Mouse (Mus musculus): ENCODE data around the gene Syt9. TPM values are rescaled to one million over a fixed set of nuclear protein-coding genes. Genes with fewer than 3 reads are reported as not detected.

The Syt9 gene
- polyA plus RNA-seq, 1 experiment: not detected

GRCm38 (mm10) chr7:107567674-107568073 lies 197.1 kb downstream of the Syt9 start:
- Histone ChIP-seq H3K79me2 (ENCODE audit: control insufficient read depth, insufficient read depth) (no peaks in the 10 kb centered on the region), H3K27me3 (ENCODE audit: control insufficient read depth, insufficient read depth, insufficient read length) (no peaks in the 10 kb centered on the region)
- TF ChIP-seq TCF12 (IDR thresholded peaks at IDR 0.05; ENCODE audit: insufficient read depth, poor library complexity, severe bottlenecking) (no peak), SRF (IDR thresholded peaks at IDR 0.05; ENCODE audit: control insufficient read depth, insufficient read length, low read depth) (no peak), MYOD1 (IDR thresholded peaks at IDR 0.05; ENCODE audit: control insufficient read depth in 1 of 3, insufficient read length in 2 of 3, low read depth in 2 of 3) (no peak), CEBPB (IDR thresholded peaks at IDR 0.05; ENCODE audit: insufficient read depth, poor library complexity, severe bottlenecking) (no peak)

GRCm38 (mm10) chr7:107568971-107569370 lies 198.4 kb downstream of the Syt9 start:
- Histone ChIP-seq H3K27me3 (ENCODE audit: control insufficient read depth, insufficient read depth, insufficient read length) (no peaks in the 10 kb centered on the region), H3K4me3 (no peak overlapping the region), H3K79me2 (ENCODE audit: control insufficient read depth, insufficient read depth) (no peaks in the 10 kb centered on the region), H3K4me2 (ENCODE audit: low read depth) (no peak overlapping the region), H3ac (ENCODE audit: control insufficient read depth, insufficient read length) (no peak overlapping the region), H3K36me3 (ENCODE audit: control insufficient read depth, insufficient read depth) (no peaks in the 10 kb centered on the region)
- no peak for TF ChIP-seq REST (IDR thresholded peaks at IDR 0.05; ENCODE audit: insufficient read depth, insufficient read length)

More at GRCm38 (mm10) chr7:107567674-107568073, 197.1 kb downstream of the Syt9 start:
- H3K4me2 ChIP-seq (ENCODE audit: low read depth): no peak overlapping the region
- H3K36me3 ChIP-seq (ENCODE audit: control insufficient read depth, insufficient read depth): no peaks in the 10 kb centered on the region
- H3K4me3 ChIP-seq: no peak overlapping the region
- H3ac ChIP-seq (ENCODE audit: control insufficient read depth, insufficient read length): no peak overlapping the region

- H3K4me2 ChIP-seq (ENCODE audit: low read depth): no peak overlapping the region
- no peaks in the 10 kb centered on the region for H3K79me2 ChIP-seq (ENCODE audit: control insufficient read depth, insufficient read depth)
- no peak overlapping the region for H3K4me3 ChIP-seq
- no peak overlapping the region for H3ac ChIP-seq (ENCODE audit: control insufficient read depth, insufficient read length)
- H3K27me3 ChIP-seq (ENCODE audit: control insufficient read depth, insufficient read depth, insufficient read length): no peaks in the 10 kb centered on the region
- no peaks in the 10 kb centered on the region for H3K36me3 ChIP-seq (ENCODE audit: control insufficient read depth, insufficient read depth)
- TF ChIP-seq E2F4 (IDR thresholded peaks at IDR 0.05; ENCODE audit: insufficient read depth) (no peak), SRF (IDR thresholded peaks at IDR 0.05; ENCODE audit: control insufficient read depth, insufficient read length, low read depth) (no peak), TCF12 (IDR thresholded peaks at IDR 0.05; ENCODE audit: insufficient read depth, poor library complexity, severe bottlenecking) (no peak), USF1 (IDR thresholded peaks at IDR 0.05; ENCODE audit: low read depth) (no peak), MYOD1 (IDR thresholded peaks at IDR 0.05; ENCODE audit: control insufficient read depth in 1 of 3, insufficient read length in 2 of 3, low read depth in 2 of 3) (no peak), MYOG (IDR thresholded peaks at IDR 0.05; ENCODE audit: control insufficient read depth in 1 of 3, insufficient read depth in 1 of 3, insufficient read length in 2 of 3, low read depth in 2 of 3) (no peak), MAX (IDR thresholded peaks at IDR 0.05; ENCODE audit: low read depth) (no peak), POLR2A (IDR thresholded peaks at IDR 0.05; ENCODE audit: insufficient read length, low read depth) (no peak), CEBPB (IDR thresholded peaks at IDR 0.05; ENCODE audit: insufficient read depth, poor library complexity, severe bottlenecking) (no peak), REST (IDR thresholded peaks at IDR 0.05; ENCODE audit: insufficient read depth, insufficient read length) (no peak), POLR2AphosphoS2 (IDR thresholded peaks at IDR 0.05; ENCODE audit: insufficient read length, low read depth) (no peak), TCF3 (IDR thresholded peaks at IDR 0.05; ENCODE audit: insufficient read length, low read depth) (no peak)
Measured at GRCm38 (mm10) chr7:107573856-107574255, 203.3 kb downstream of the Syt9 start.

- Histone ChIP-seq H3ac (ENCODE audit: control insufficient read depth, insufficient read length) (no peak overlapping the region), H3K27me3 (ENCODE audit: control insufficient read depth, insufficient read depth, insufficient read length) (no peaks in the 10 kb centered on the region), H3K4me2 (ENCODE audit: low read depth) (no peak overlapping the region), H3K4me3 (no peak overlapping the region), H3K36me3 (ENCODE audit: control insufficient read depth, insufficient read depth) (no peaks in the 10 kb centered on the region), H3K79me2 (ENCODE audit: control insufficient read depth, insufficient read depth) (no peaks in the 10 kb centered on the region)
- no peak for TF ChIP-seq POLR2AphosphoS2 (IDR thresholded peaks at IDR 0.05; ENCODE audit: insufficient read length, low read depth)
- no peak for TF ChIP-seq USF1 (IDR thresholded peaks at IDR 0.05; ENCODE audit: low read depth)
- TF ChIP-seq E2F4 (IDR thresholded peaks at IDR 0.05; ENCODE audit: insufficient read depth): no peak
- no peak for TF ChIP-seq TCF12 (IDR thresholded peaks at IDR 0.05; ENCODE audit: insufficient read depth, poor library complexity, severe bottlenecking)
- TF ChIP-seq TCF3 (IDR thresholded peaks at IDR 0.05; ENCODE audit: insufficient read length, low read depth): no peak
- no peak for TF ChIP-seq MAX (IDR thresholded peaks at IDR 0.05; ENCODE audit: low read depth)
- TF ChIP-seq MYOG (IDR thresholded peaks at IDR 0.05; ENCODE audit: control insufficient read depth in 1 of 3, insufficient read depth in 1 of 3, insufficient read length in 2 of 3, low read depth in 2 of 3): no peak
- no peak for TF ChIP-seq CEBPB (IDR thresholded peaks at IDR 0.05; ENCODE audit: insufficient read depth, poor library complexity, severe bottlenecking)
- TF ChIP-seq REST (IDR thresholded peaks at IDR 0.05; ENCODE audit: insufficient read depth, insufficient read length): no peak
Measured at GRCm38 (mm10) chr7:107574276-107574675, 203.7 kb downstream of the Syt9 start.

- Histone ChIP-seq H3K36me3 (ENCODE audit: control insufficient read depth, insufficient read depth) (no peaks in the 10 kb centered on the region), H3K79me2 (ENCODE audit: control insufficient read depth, insufficient read depth) (no peaks in the 10 kb centered on the region), H3K27me3 (ENCODE audit: control insufficient read depth, insufficient read depth, insufficient read length) (no peaks in the 10 kb centered on the region), H3ac (ENCODE audit: control insufficient read depth, insufficient read length) (no peak overlapping the region), H3K4me2 (ENCODE audit: low read depth) (no peak overlapping the region), H3K4me3 (no peak overlapping the region)
- no peak for TF ChIP-seq E2F4 (IDR thresholded peaks at IDR 0.05; ENCODE audit: insufficient read depth)
- no peak for TF ChIP-seq REST (IDR thresholded peaks at IDR 0.05; ENCODE audit: insufficient read depth, insufficient read length)
- TF ChIP-seq CEBPB (IDR thresholded peaks at IDR 0.05; ENCODE audit: insufficient read depth, poor library complexity, severe bottlenecking): no peak
- TF ChIP-seq MYOD1 (IDR thresholded peaks at IDR 0.05; ENCODE audit: control insufficient read depth in 1 of 3, insufficient read length in 2 of 3, low read depth in 2 of 3): no peak
- no peak for TF ChIP-seq TCF12 (IDR thresholded peaks at IDR 0.05; ENCODE audit: insufficient read depth, poor library complexity, severe bottlenecking)
- no peak for TF ChIP-seq MYOG (IDR thresholded peaks at IDR 0.05; ENCODE audit: control insufficient read depth in 1 of 3, insufficient read depth in 1 of 3, insufficient read length in 2 of 3, low read depth in 2 of 3)
- no peak for TF ChIP-seq USF1 (IDR thresholded peaks at IDR 0.05; ENCODE audit: low read depth)
- TF ChIP-seq MAX (IDR thresholded peaks at IDR 0.05; ENCODE audit: low read depth): no peak
- no peak for TF ChIP-seq POLR2A (IDR thresholded peaks at IDR 0.05; ENCODE audit: insufficient read length, low read depth)
- no peak for TF ChIP-seq POLR2AphosphoS2 (IDR thresholded peaks at IDR 0.05; ENCODE audit: insufficient read length, low read depth)
- TF ChIP-seq TCF3 (IDR thresholded peaks at IDR 0.05; ENCODE audit: insufficient read length, low read depth): no peak
- TF ChIP-seq SRF (IDR thresholded peaks at IDR 0.05; ENCODE audit: control insufficient read depth, insufficient read length, low read depth): no peak
Measured at GRCm38 (mm10) chr7:107592641-107593040, 222.1 kb downstream of the Syt9 start.

Measured in myocyte (in vitro differentiated cells).